Mouse (Mus musculus) right cerebral cortex, postnatal 14 days (tissue): ENCODE results near the gene Dapk2.

Experiments used
- DNase-seq: peaks from one replicate; pipeline ENCODE4 v3.0.0; 2022

Dapk2 gene

DNA sequence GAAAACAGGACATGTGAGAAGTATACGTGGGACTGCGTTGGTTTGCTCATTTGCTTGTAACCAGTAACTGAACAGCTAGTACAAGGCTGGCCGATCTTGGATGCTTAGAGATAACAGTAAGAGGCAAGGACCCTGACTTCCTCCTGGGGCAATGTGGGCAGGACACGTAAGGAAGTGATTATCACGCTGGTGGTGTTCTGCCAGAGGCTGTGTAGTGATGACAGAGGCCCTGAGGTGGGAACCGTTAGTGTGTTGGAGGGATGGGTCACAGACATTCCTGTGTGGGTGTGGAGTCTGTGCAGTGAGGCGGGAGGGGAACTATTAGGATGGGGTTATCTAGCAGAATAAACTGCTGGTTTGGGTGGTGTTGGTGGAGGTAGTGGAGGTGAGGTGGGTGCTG lies 81.2 kb downstream of the Dapk2 start:
- DNase-seq = no peak

DNA sequence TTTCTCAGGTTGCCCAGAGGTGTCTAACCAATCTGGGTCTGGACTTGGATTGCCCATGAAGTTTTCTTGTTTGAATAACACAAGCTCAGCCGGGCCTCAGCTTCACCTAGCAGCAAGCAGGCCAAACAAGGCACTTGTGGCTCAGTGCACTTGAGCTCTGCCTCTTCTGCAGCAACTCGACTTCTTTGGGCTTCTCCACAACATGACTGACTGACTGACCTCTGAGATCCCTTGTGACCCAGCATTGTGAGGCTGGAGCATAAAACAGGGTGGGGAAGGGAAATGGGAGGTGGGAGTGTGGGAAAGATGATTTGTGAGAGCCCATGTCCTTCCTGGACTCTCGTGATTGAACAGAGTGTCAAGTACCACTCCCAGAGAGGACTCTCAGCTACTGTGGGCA lies 81.7 kb downstream of the Dapk2 start:
- no peak for DNase-seq

- no peak for DNase-seq
Measured at GRCm38 (mm10) chr9:66240493-66240892, 82.5 kb downstream of the Dapk2 start.

- DNase-seq = no peak
Measured at GRCm38 (mm10) chr9:66240991-66241390, 83.0 kb downstream of the Dapk2 start.

DNA sequence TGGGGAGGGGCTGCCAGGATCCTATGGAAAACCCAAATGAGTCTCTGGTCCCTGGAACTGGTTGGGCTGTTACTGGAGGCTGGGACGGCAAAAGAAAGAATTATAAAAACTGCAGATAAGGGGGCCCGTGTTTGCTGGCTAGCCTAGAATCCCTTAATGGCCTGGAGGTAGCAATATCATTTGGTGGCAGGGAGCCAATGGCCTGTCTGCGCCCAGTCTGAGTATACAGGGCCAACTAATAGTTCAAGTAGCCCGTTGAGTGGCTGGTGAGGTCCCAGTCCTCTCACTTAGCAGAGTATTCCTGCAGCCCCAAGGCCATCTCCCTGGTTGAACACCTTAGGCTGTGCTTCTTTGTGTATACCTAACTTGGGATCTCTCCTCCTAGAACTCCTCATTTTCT lies 83.7 kb downstream of the Dapk2 start:
- no peak for DNase-seq

GRCm38 (mm10) chr9:66243240-66243639 lies 85.2 kb downstream of the Dapk2 start:
- no peak for DNase-seq

GRCm38 (mm10) chr9:66244079-66244478 lies 86.1 kb downstream of the Dapk2 start:
- no peak for DNase-seq

GRCm38 (mm10) chr9:66245707-66246106 lies 87.7 kb downstream of the Dapk2 start:
- no peak for DNase-seq

DNA sequence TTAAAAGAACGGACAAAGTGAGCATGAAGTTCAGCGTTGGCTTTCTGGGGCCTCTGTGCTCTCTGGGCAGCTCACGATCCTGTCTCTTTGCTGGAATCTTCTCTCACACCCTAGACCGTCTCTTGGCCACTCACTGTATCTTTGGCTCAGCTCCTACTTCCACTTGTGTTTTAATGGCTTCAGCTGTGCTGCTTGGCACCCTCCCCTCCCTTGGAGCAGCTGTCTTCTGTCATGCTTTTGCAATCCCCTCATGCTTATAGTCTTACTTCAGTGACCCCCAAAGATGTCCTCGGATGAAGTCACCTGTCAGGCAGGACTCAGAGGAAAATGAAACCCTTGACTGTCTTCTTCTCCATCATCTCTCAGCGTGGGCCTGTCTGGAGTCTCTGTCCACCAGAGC lies 91.3 kb downstream of the Dapk2 start:
- no peak for DNase-seq

- DNase-seq = no peak
Measured at GRCm38 (mm10) chr9:66251159-66251691, 93.2 kb downstream of the Dapk2 start.

- no peak for DNase-seq
Measured at GRCm38 (mm10) chr9:66261741-66262140, 103.7 kb downstream of the Dapk2 start.

GRCm38 (mm10) chr9:66263701-66264100 lies 105.7 kb downstream of the Dapk2 start:
- DNase-seq = no peak

- DNase-seq = no peak
Measured at GRCm38 (mm10) chr9:66265645-66266044, 107.6 kb downstream of the Dapk2 start.

GRCm38 (mm10) chr9:66266237-66267170 lies 108.5 kb downstream of the Dapk2 start:
- no peak for DNase-seq

GRCm38 (mm10) chr9:66268804-66269203 lies 110.8 kb downstream of the Dapk2 start:
- no peak for DNase-seq

DNA sequence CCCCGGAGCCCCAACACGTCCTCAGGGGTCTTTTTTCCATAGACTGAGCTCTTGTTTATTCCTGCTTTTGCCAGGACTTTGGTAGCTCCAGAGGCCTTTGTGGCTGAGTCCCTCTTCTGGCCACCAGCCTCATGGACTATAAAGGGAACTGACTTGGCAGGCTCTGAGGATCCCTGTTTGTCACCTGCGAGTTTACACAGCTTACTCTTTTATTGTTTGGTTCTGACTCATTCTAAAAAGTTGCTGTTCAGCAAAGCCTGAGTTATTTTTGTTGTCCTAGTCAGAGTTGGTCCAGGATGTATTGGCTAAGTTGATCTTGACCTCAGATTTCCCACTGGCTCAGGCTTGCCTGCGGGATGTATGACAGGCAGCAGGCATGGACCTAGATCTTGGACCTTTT lies 112.0 kb downstream of the Dapk2 start:
- no peak for DNase-seq

DNA sequence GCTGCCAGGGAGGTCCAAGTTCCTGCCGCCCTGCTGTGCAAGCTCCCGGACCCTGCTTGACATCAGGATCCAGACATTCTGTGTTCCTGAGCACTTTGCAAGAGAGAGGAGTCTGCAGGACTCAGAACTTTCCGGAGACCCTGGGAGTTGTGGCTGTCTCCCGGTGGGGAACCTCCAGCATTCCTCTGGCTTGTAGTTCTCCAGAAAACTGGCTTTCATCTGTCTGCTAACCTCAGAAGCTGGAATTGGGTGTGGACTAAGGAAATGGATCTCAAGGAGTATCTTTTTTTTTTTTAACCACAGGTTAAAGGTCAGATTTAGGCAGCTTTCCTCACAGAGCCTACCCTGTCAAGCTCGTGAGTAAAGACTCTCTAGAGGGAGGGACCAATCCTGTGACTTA lies 113.7 kb downstream of the Dapk2 start:
- DNase-seq = no peak

- no peak for DNase-seq
Measured at GRCm38 (mm10) chr9:66273632-66274031, 115.6 kb downstream of the Dapk2 start.

DNA sequence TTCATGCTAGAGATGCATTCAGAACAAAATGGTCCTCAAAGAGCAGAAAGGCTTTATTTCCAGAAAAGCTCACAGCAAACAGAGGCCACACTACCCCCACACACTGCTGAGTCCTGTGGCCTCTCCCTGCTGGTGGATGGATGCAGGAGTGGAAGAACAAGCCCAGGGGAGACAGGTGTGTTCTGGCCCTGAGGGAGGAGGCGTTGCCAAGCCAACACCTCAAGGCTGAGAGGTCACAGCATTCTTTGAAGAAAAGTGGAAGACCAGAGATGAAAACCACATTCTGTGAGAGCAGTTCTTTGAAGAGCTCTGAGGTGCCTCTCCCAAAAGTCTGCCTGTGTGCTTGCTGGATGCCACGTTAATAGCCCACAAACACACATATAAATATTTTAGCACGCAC lies 116.6 kb downstream of the Dapk2 start:
- no peak for DNase-seq

- DNase-seq = peak; percentile 65
Measured at GRCm38 (mm10) chr9:66275267-66275991, 117.4 kb downstream of the Dapk2 start.

- DNase-seq = no peak
Measured at GRCm38 (mm10) chr9:66276062-66276461, 118.0 kb downstream of the Dapk2 start.

DNA sequence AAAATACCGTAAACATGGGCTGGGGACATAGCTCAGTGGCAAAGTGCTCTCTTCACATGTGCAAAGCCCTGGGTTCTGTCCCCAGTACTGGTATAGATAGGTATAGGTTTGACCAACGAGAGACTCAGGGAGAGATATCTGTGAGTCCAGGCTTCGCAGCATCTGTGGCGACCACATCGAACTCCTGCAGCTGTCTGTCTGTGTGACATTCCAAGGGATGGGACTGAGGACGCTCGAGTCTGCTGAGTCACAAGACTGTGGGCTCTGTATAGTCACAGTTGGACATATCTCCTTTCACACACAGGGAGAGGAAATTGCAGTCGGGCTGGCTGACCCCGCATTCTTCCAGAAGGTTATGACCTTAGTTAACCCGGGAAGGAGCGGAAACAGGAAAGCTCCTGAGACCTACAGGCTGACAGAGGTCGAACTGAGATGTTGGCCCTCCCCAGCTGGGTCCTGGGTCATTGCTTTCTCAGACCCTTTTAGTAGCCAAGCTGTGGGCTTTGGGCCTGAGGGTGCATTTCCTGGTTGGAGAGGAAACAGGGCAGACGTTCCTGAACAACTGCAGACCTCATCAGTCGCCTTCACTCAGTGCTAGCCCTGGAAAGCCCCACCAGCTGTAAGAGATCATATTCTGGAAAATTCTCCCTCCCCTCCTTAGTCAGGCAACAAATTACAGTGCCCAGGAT lies 118.8 kb downstream of the Dapk2 start:
- no peak for DNase-seq

- no peak for DNase-seq
Measured at GRCm38 (mm10) chr9:66279647-66280046, 121.6 kb downstream of the Dapk2 start.
